Mouse (Mus musculus): Measurements from ENCODE around the gene Sec1.

DNA sequence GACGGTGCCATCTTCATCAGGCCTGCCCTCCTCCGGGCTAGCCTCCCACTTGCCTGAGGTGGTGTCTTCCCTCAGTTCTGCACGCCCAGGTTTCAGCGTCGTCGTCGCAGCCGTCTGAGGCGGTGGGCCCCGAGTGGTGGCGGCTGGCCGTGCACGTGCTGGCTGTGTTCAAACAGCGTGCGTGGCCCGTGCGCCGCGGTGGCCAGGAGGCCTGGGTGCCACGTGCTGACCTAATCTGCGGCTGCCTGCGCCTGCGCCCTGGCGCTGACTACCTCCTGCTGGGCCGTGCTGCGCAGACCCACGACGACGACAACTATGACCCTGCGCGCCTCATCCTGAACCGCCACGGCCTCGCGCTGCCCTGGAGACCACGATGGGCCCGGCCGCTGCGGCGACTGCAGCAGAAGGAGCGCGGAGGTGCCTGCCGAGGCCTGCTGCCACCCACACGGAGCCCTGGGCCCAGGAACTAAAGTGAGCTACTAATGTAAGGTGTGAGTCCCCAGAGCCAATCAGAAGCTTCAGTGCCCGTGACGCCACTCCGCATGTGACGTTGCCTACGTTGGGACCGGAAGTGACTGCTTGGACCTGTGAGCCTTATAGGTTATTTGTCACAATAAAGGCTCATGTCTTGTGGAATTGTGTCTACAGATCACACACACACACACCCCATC, at the start of gene Sec1:
- TF ChIP-seq GATA1 (IDR thresholded peaks at IDR 0.05; ENCODE audit: borderline replicate concordance, low read length), result no peak
- TF ChIP-seq TAL1 (conservative IDR thresholded peaks at IDR 0.05; ENCODE audit: low read depth, low read length), result no peak
- no peak for TF ChIP-seq CTCF (IDR thresholded peaks at IDR 0.05; ENCODE audit: low read depth, low read length)
